Mouse (Mus musculus) neural tube, embryonic 14.5 days (tissue): ENCODE data around the gene Pdzk1ip1. TPM values are rescaled to one million over a fixed set of nuclear protein-coding genes. Genes with fewer than 3 reads are reported as not detected.

ENCODE experiments used
- ATAC-seq: fragments of 200-750 bp; cut with Nextera tagmentation; 2 replicates; pipeline ENCODE4 v1.8.0; 2017; ENCODE audit warnings: low read depth, mild to moderate bottlenecking, moderate TSS enrichment, moderate library complexity
- H3K27ac ChIP-seq: fragments of 300-500 bp; sonication (generic); 2 replicates; pipeline ENCODE4 v1.5.1; 2014; ENCODE audit warnings: low read depth, mild to moderate bottlenecking, control low read depth, low read length, moderate library complexity, mixed read lengths
- H3K27me3 ChIP-seq: fragments of 300-500 bp; sonication (generic); 2 replicates; pipeline ENCODE4 v1.6.1; 2014; ENCODE audit warnings: low read length; ENCODE audit not compliant: control insufficient read depth, insufficient read depth
- H3K36me3 ChIP-seq: fragments of 300-500 bp; sonication (generic); 2 replicates; pipeline ENCODE4 v1.6.1; 2014; ENCODE audit warnings: low read length, mixed read lengths; ENCODE audit not compliant: control insufficient read depth, insufficient read depth
- H3K4me1 ChIP-seq: fragments of 300-500 bp; sonication (generic); 2 replicates; pipeline ENCODE4 v1.6.1; 2014; ENCODE audit warnings: low read length; ENCODE audit not compliant: control insufficient read depth, insufficient read depth
- H3K4me2 ChIP-seq: fragments of 300-500 bp; sonication (generic); 2 replicates; pipeline ENCODE4 v1.6.1; 2014; ENCODE audit warnings: mild to moderate bottlenecking, low read depth, low read length, control low read depth
- H3K4me3 ChIP-seq: fragments of 300-500 bp; sonication (generic); 2 replicates; pipeline ENCODE4 v1.5.1; 2014; ENCODE audit warnings: low read depth, low read length, control low read depth, mixed read lengths
- H3K9ac ChIP-seq: fragments of 300-500 bp; sonication (generic); replicated peaks from 2 replicates; pipeline ENCODE4 v1.6.1; 2014; ENCODE audit warnings: low read depth, mild to moderate bottlenecking, control low read depth, low read length, mixed read lengths
- H3K9me3 ChIP-seq: fragments of 300-500 bp; sonication (generic); 2 replicates; pipeline ENCODE4 v1.6.1; 2016; ENCODE audit warnings: low read length; ENCODE audit not compliant: control insufficient read depth
- WGBS: fragments of 180-500 bp; shearing (Covaris S2); extraction: QIAGEN DNeasy Blood & Tissue Kit; methylation state at CpG from one replicate; pipeline ENCODE4 v1.1.7; 2014; 5-methylcytosine and 5-hydroxymethylcytosine counted together
- polyA plus RNA-seq: library from polyadenylated mRNA; unstranded; fragments of >200 nt; fragmentation: Nextera tagmentation; extraction: Ambion mirVana; gene quantifications from 2 replicates; pipeline ENCODE4 v1.2.1, GENCODE M21; 2014

Gene Pdzk1ip1
- polyA plus RNA-seq, 1 experiment from 2014 or later = 2.4 TPM

- H3K4me3 ChIP-seq = no peak overlapping the region
- H3K4me2 ChIP-seq = no peak overlapping the region
- no peaks in the 10 kb centered on the region for H3K4me1 ChIP-seq
- H3K9me3 ChIP-seq = no peaks in the 10 kb centered on the region
- H3K36me3 ChIP-seq = no peaks in the 10 kb centered on the region
- no peak overlapping the region for H3K27ac ChIP-seq
- no peak overlapping the region for H3K9ac ChIP-seq
- 73% methylated on average over 4 of the region's 4 CpGs for WGBS
- peaks cover 3% of the 10 kb centered on the region; the same call in 1 of the 2 replicates for H3K27me3 ChIP-seq
- no peak for ATAC-seq
Observed at GRCm38 (mm10) chr4:115086257-115086656, 2.3 kb upstream of the Pdzk1ip1 start.

GRCm38 (mm10) chr4:115086763-115087415, 1.6 kb upstream of the Pdzk1ip1 start:
- Histone ChIP-seq H3K36me3 (no peaks in the 10 kb centered on the region), H3K4me1 (no peaks in the 10 kb centered on the region), H3K27ac (no peak overlapping the region), H3K4me2 (no peak overlapping the region), H3K4me3 (no peak overlapping the region), H3K9me3 (no peaks in the 10 kb centered on the region), H3K27me3 (peaks cover 3% of the 10 kb centered on the region; the same call in 1 of the 2 replicates), H3K9ac (no peak overlapping the region)
- 49% methylated on average over 3 of the region's 3 CpGs for WGBS
- ATAC-seq = no peak

- H3K4me3 ChIP-seq = no peak overlapping the region
- H3K4me1 ChIP-seq = no peaks in the 10 kb centered on the region
- peaks cover 3% of the 10 kb centered on the region; the same call in 1 of the 2 replicates for H3K27me3 ChIP-seq
- H3K27ac ChIP-seq = no peak overlapping the region
- H3K36me3 ChIP-seq = no peaks in the 10 kb centered on the region
- H3K9ac ChIP-seq = no peak overlapping the region
- H3K4me2 ChIP-seq = no peak overlapping the region
- no peaks in the 10 kb centered on the region for H3K9me3 ChIP-seq
- WGBS = 73% methylated on average over 2 of the region's 2 CpGs
- no peak for ATAC-seq
Observed at GRCm38 (mm10) chr4:115090592-115090991, 2.1 kb downstream of the Pdzk1ip1 start.

DNA sequence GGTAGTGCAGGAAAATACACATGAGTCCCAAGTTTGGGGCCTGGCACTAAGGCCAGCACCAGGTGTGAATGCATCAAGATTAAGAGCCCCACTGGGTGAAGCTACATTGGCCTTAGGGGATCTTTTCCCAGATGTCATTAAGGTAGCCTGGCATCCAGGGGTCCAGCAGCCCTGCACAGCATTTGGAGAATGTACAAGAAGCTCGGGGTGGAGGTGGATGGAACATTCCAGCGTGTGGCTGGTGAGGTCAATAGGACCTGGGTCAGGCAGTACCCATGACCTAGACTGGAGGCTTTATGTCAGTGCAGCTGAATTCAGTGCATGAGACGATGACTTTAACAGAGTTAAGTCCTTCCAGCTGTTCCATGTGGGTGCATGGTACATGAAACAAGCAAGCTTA, 3.3 kb downstream of the Pdzk1ip1 start:
- no peaks in the 10 kb centered on the region for H3K36me3 ChIP-seq
- no peak overlapping the region for H3K4me2 ChIP-seq
- no peak overlapping the region for H3K9ac ChIP-seq
- 87% methylated on average over 3 of the region's 3 CpGs for WGBS
- H3K4me3 ChIP-seq = no peak overlapping the region
- H3K4me1 ChIP-seq = 0 out of 2 replicates have a peak, but pooled peaks cover 3% of the 10 kb centered on the region
- no peaks in the 10 kb centered on the region for H3K9me3 ChIP-seq
- no peak for ATAC-seq
- peaks cover 8% of the 10 kb centered on the region for H3K27me3 ChIP-seq
- no peak overlapping the region for H3K27ac ChIP-seq

GRCm38 (mm10) chr4:115093331-115093864, 4.9 kb downstream of the Pdzk1ip1 start:
- ATAC-seq = no peak
- Histone ChIP-seq H3K27me3 (peaks cover 10% of the 10 kb centered on the region), H3K4me1 (0 out of 2 replicates have a peak, but pooled peaks cover 3% of the 10 kb centered on the region), H3K36me3 (no peaks in the 10 kb centered on the region), H3K4me2 (no peak overlapping the region), H3K9me3 (no peaks in the 10 kb centered on the region), H3K4me3 (no peak overlapping the region), H3K9ac (no peak overlapping the region), H3K27ac (no peak overlapping the region)
- WGBS = 85% methylated on average over 4 of the region's 4 CpGs

DNA sequence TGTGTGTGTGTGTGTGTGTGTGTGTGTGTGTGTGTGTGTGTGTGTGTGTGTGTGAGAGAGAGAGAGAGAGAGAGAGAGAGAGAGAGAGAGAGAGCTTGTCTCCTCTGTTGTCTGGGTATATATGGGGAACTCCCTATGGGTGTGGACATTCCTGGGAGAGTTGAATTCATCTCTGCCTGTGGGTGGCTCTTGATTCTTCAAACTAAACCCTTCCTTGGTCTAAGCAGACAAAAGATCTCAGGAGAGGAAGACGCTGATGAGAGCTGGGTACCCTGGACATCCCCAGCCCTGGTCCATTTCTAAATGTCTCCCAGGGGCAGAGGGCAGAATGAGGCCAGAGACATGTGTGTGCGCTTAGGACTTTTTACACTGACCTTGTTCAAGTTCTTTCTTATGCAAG, 5.5 kb downstream of the Pdzk1ip1 start:
- no peaks in the 10 kb centered on the region for H3K36me3 ChIP-seq
- H3K9me3 ChIP-seq = no peaks in the 10 kb centered on the region
- peaks cover 10% of the 10 kb centered on the region for H3K27me3 ChIP-seq
- no peak overlapping the region for H3K4me3 ChIP-seq
- H3K9ac ChIP-seq = no peak overlapping the region
- WGBS = 72% methylated on average over 2 of the region's 2 CpGs
- no peak overlapping the region for H3K4me2 ChIP-seq
- no peak for ATAC-seq
- H3K27ac ChIP-seq = no peak overlapping the region
- 0 out of 2 replicates have a peak, but pooled peaks cover 3% of the 10 kb centered on the region for H3K4me1 ChIP-seq

DNA sequence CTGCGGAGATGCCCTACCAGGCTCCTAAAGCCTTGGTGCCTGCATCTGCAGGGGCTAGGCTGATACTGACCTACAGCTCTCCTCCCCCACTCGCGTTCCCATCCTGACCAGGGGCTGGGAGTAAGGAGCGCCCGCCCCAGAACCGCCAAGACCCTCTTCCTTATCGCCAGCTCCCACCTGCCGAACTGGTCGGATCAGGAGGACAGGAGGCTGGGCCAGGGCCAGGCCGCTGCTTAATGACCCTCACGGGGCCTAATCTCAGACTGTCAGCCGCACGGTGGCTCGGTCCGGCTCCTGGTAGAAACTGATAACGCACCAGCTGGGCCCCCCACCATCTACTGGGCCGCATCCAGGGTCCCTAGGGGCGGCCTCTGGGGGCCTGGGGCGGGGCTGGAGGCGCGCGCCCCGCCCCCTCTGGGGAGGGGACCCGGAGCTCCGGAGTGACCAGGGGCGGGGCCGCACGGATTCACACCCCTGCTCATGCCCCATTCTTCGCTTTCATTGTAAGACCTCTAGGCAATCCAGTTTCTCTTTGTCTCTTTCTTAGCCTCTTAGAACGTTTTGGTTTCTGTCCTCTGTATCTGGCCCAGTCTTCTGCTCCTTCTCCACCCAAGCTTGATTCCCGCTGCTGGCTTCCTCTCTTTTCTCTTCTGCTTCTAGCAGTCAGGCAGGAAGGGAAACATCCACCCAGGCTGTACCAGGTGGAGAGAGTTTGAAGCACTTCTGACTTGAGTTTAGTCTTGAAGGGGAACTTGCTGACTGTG, 7.3 kb downstream of the Pdzk1ip1 start:
- Histone ChIP-seq H3K9me3 (no peaks in the 10 kb centered on the region), H3K27ac (no peak overlapping the region), H3K4me1 (0 out of 2 replicates have a peak, but pooled peaks cover 3% of the 10 kb centered on the region), H3K27me3 (peaks cover 6% of the 10 kb centered on the region), H3K9ac (peak overlapping the region; percentile 39), H3K4me3 (peak overlapping the region; percentile 34), H3K36me3 (no peaks in the 10 kb centered on the region), H3K4me2 (peak overlapping the region; percentile 66)
- WGBS = 1% methylated on average over 27 of the region's 31 CpGs
- peak; percentile 70; the same call in 1 of the 2 replicates for ATAC-seq

- peaks cover 6% of the 10 kb centered on the region for H3K27me3 ChIP-seq
- no peak overlapping the region for H3K4me3 ChIP-seq
- WGBS = 13% methylated on average over 11 of the region's 11 CpGs
- no peak overlapping the region for H3K9ac ChIP-seq
- H3K4me1 ChIP-seq = 0 out of 2 replicates have a peak, but pooled peaks cover 3% of the 10 kb centered on the region
- no peak overlapping the region for H3K27ac ChIP-seq
- ATAC-seq = 0 out of 2 replicates have a peak, but pooled peaks have one; percentile 22
- no peaks in the 10 kb centered on the region for H3K9me3 ChIP-seq
- no peaks in the 10 kb centered on the region for H3K36me3 ChIP-seq
- peak overlapping the region; percentile 66 for H3K4me2 ChIP-seq
Observed at GRCm38 (mm10) chr4:115096435-115097145, 8.1 kb downstream of the Pdzk1ip1 start.
